Mouse (Mus musculus) liver, embryonic 11.5 days (tissue): ENCODE results near the gene Rraga. TPM values are rescaled to one million over a fixed set of nuclear protein-coding genes. Genes with fewer than 3 reads are reported as not detected.

Experiments
- ATAC-seq: fragments of 200-750 bp; cut with Nextera tagmentation; replicated peaks from 2 replicates; pipeline ENCODE4 v1.8.0; 2017; ENCODE audit warnings: moderate number of reproducible peaks, mild to moderate bottlenecking, moderate TSS enrichment, moderate library complexity; ENCODE audit not compliant: low FRiP score
- DNase-seq: peaks from one replicate; pipeline ENCODE4 v3.0.0-alpha.2; 2017; ENCODE audit warnings: low spot score
- H3K27ac ChIP-seq: fragments of 300-500 bp; sonication (generic); 2 replicates; pipeline ENCODE4 v1.5.1; 2014; ENCODE audit warnings: mild to moderate bottlenecking, low read depth, low read length, control low read depth
- H3K27me3 ChIP-seq: fragments of 300-500 bp; sonication (generic); replicated peaks from 2 replicates; pipeline ENCODE4 v1.6.1; 2014; ENCODE audit warnings: low read length, mixed read lengths; ENCODE audit not compliant: control insufficient read depth, insufficient read depth
- H3K36me3 ChIP-seq: fragments of 300-500 bp; sonication (generic); 2 replicates; pipeline ENCODE4 v1.6.1; 2014; ENCODE audit warnings: mild to moderate bottlenecking, low read length, moderate library complexity, mixed read lengths; ENCODE audit not compliant: control insufficient read depth, insufficient read depth
- H3K4me1 ChIP-seq: fragments of 300-500 bp; sonication (generic); replicated peaks from 2 replicates; pipeline ENCODE4 v1.6.1; 2014; ENCODE audit warnings: low read length, mixed read lengths; ENCODE audit not compliant: control insufficient read depth, insufficient read depth
- H3K4me2 ChIP-seq: fragments of 300-500 bp; sonication (generic); 2 replicates; pipeline ENCODE4 v1.6.1; 2014; ENCODE audit warnings: mild to moderate bottlenecking, control low read depth, moderate library complexity
- H3K4me3 ChIP-seq: fragments of 300-500 bp; sonication (generic); 2 replicates; pipeline ENCODE4 v1.5.1; 2014; ENCODE audit warnings: low read depth, low read length, control low read depth
- H3K9ac ChIP-seq: fragments of 300-500 bp; sonication (generic); 2 replicates; pipeline ENCODE4 v1.6.1; 2014; ENCODE audit warnings: low read depth, low read length, control low read depth
- H3K9me3 ChIP-seq: fragments of 300-500 bp; sonication (generic); 2 replicates; pipeline ENCODE4 v1.6.1; 2016; ENCODE audit warnings: low read length, inconsistent platforms, mixed read lengths; ENCODE audit not compliant: control insufficient read depth
- WGBS: fragments of 180-500 bp; shearing (Covaris S2); extraction: QIAGEN DNeasy Blood & Tissue Kit; methylation state at CpG from one replicate; pipeline ENCODE4 v1.1.7; 2014; 5-methylcytosine and 5-hydroxymethylcytosine counted together
- polyA plus RNA-seq: library from polyadenylated mRNA; unstranded; fragments of >200 nt; fragmentation: Nextera tagmentation; extraction: Ambion mirVana; gene quantifications from 2 replicates; pipeline ENCODE4 v1.2.1, GENCODE M21; 2014

The Rraga gene
- polyA plus RNA-seq, result 62.2 and 63.9 TPM in 2 replicates

DNA sequence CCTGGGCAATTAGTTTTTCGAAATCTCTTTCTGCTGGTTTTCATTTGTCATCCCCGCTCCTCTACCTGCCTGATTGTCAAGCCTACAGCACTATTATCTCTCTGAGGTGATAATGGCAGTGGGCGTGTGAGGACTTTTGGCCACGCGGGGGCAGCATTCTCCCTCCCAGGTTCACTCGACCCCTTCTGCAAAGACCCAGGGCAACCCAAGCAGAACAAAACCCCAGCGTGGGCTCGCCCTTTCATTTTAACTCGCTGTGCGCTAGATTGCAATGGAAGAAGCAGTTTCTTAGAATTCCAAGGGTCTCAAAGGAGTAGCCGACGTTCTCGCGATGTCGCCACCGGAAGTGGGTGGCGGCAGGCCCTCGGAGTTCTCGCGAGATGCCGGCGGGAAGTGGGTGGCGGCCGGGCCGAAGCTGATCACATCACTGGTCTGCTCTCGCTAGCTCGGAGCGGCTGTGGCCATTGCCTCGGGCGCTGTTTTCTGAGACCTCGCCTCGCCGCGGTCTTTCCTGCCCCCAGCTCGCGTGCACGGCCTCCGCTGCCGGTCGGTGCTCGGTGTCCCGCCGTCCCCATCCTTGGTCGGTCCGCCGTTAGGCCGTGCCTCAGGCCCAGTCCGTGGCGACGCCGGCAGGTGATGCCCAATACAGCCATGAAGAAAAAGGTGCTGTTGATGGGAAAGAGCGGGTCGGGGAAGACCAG, at the start of gene Rraga:
Rraga (plus strand) TSS at position 386 of the 701 bp plus-strand sequence.
- Histone ChIP-seq H3K27me3 (no peaks in the 10 kb centered on the region), H3K9me3 (no peaks in the 10 kb centered on the region), H3K4me1 (peaks cover 16% of the 10 kb centered on the region), H3K36me3 (peaks cover 2% of the 10 kb centered on the region; the same call in 1 of the 2 replicates), H3K27ac (peak within 1 kb of the TSS; percentile 93), H3K4me2 (peak within 1 kb of the TSS; percentile 82), H3K9ac (peak within 1 kb of the TSS; percentile 91), H3K4me3 (peak within 1 kb of the TSS; percentile 80)
- under 1% methylated on average over 53 of the region's 53 CpGs for WGBS
- DNase-seq (peak; percentile 92), ATAC-seq (peak; percentile 96)

DNA sequence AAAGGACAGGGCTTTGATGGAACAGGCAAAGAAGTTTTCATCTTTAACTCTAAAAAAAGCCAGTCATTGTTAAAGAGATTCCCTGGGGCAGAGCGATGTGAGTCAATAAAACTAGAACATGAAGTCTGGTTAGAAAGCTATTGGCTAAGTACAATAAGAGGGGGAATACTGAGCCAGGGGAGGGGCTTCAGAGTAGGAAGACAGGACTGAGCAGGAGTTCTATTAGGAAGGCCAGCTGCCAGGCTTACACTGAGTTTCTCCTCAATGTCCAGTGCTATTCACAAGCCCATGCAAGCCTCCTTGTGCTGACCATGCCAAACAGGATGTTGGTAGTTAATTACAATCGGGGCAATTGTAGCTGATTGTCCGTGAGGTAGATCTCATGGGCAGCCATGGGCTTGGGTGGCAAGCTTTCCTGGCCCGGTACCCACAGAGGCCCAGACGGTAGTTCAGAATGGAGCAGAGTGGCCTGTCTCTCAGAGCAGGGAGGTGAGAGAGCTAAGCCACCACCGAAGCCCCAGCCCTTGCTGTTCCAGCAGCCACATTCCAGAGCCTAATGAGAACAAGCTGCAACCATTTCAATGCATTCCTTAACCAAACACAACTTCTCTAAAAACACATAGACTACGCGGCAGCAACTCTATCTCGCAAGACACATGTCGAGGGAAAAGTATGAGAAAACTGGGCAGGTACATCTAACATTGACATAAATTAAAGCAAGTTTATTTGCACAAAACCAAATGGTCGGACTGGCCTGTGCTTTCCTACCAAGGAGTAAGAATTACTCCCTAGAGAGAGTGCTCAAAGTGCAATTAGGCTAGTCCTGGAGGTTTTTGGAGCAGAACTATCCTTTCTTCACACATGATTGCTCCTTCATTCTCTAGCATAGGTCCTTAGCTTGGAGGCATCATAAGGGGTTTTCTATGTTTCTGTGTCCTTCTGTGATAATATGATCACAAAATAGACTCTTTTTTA, 48.0 kb upstream of the Rraga start:
- H3K36me3 ChIP-seq, result no peaks in the 10 kb centered on the region
- H3K27ac ChIP-seq, result no peak overlapping the region
- no peak for ATAC-seq
- no peaks in the 10 kb centered on the region for H3K27me3 ChIP-seq
- H3K4me2 ChIP-seq, result no peak overlapping the region
- H3K9me3 ChIP-seq, result no peaks in the 10 kb centered on the region
- DNase-seq, result no peak
- no peaks in the 10 kb centered on the region for H3K4me1 ChIP-seq
- no peak overlapping the region for H3K4me3 ChIP-seq
- H3K9ac ChIP-seq, result no peak overlapping the region
- 69% methylated on average over 11 of the region's 11 CpGs for WGBS

DNA sequence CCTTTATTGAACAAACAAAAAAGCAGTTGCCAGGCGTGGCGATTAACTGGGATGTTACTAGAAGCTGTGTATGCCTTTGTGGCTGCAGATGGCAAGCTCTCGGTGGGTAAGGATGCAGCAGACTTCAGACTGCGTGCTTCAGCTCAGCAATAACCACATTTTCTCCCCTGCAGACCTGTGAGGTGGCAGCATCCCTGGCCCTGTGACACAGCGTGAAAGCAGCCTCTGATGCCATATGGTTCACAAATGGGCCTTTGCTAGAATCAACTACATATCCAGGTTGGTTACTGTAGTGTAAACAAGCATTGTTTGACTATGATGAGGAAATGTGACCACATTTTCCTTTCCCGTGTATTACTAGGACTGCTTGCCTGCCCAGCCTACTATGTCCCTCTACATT, 46.3 kb upstream of the Rraga start:
- Histone ChIP-seq H3K4me3 (no peak overlapping the region), H3K4me2 (no peak overlapping the region), H3K9me3 (no peaks in the 10 kb centered on the region), H3K27me3 (no peaks in the 10 kb centered on the region), H3K27ac (no peak overlapping the region), H3K36me3 (no peaks in the 10 kb centered on the region), H3K9ac (no peak overlapping the region), H3K4me1 (no peaks in the 10 kb centered on the region)
- WGBS, result 73% methylated on average over 6 of the region's 6 CpGs
- ATAC-seq (no peak), DNase-seq (no peak)

DNA sequence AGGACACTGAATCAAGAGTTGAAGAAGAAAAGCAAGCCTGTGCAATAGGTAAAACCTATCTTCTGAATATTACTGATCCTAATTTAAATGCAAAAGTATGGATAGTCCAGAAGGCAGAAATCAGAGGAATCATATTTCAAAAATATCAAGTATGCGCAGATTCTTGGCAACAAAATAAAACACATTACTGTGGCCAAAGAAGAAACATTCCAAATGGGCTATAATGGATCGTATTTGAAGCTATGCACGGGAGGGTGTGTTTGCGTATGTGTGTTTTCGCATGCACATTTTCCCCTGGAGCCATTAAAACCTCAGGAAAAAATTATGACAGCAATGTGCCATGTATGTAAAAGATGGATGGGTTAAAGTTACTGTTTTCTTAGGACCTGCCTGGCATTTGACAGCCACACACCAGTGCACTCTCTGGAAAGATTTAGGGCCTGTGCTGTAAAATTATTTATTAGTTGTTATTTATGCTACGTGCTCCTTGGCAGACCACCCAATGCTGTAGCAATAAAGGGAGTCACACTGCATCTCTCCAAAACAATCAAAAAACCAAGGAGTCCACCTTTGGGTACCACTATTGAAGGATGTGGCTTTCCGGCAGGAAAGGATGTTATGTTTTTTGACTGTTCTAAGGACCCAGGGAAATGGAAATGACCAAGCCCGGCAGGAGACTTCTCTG, 41.9 kb upstream of the Rraga start:
- H3K27ac ChIP-seq, result no peak overlapping the region
- DNase-seq, result no peak
- 86% methylated on average over 8 of the region's 8 CpGs for WGBS

DNA sequence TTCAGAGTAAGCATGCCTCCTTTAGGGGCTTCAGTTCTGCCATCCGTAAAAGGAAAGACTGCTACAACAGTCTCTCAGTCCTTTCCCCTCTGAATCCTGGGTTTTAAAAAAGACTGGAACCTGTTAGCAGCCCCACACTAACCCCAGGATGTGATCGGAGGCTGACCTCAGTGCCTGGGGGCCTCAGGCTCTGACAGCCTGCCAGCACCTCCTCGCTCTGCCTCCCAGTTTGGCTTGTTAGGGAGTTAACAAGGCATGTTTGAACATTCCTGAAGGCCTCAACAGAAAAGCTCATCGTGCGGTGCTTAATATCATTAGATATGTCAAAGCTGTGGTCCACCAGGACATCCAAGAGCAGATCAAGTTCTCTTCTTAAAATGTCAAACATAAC, 41.4 kb upstream of the Rraga start:
- H3K27me3 ChIP-seq, result no peaks in the 10 kb centered on the region
- H3K4me1 ChIP-seq, result no peaks in the 10 kb centered on the region
- no peak for DNase-seq
- no peak overlapping the region for H3K27ac ChIP-seq
- no peaks in the 10 kb centered on the region for H3K36me3 ChIP-seq
- ATAC-seq, result no peak
- no peak overlapping the region for H3K4me2 ChIP-seq
- H3K9ac ChIP-seq, result no peak overlapping the region
- H3K9me3 ChIP-seq, result no peaks in the 10 kb centered on the region
- no peak overlapping the region for H3K4me3 ChIP-seq
- WGBS, result 76% methylated on average over 5 of the region's 5 CpGs

More for the DNA sequence above, 41.9 kb upstream of the Rraga start:
- ATAC-seq, result no peak
- no peaks in the 10 kb centered on the region for H3K9me3 ChIP-seq
- H3K27me3 ChIP-seq, result no peaks in the 10 kb centered on the region
- no peak overlapping the region for H3K9ac ChIP-seq
- no peaks in the 10 kb centered on the region for H3K36me3 ChIP-seq
- H3K4me2 ChIP-seq, result no peak overlapping the region
- H3K4me1 ChIP-seq, result no peaks in the 10 kb centered on the region
- no peak overlapping the region for H3K4me3 ChIP-seq

DNA sequence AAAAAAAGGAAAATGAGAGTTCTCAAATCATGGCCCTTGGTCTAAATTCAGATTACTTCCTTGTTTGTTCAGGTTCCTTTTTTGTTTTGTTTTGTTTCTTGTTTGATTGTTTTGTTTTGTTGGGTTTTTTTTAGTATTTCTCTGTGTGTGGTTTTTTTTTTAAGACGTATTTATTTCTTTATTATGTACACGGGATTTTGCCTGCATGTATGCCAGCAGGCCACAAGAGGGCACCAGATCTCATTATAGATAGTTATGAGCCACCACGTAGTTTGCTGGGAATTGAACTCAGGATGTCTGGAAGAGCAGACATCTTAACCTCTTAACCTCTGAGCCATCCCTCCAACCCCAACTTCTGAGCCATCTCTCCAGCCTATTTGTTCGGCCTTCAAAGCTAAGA, 37.5 kb upstream of the Rraga start:
- DNase-seq (no peak), ATAC-seq (no peak)
- no peaks in the 10 kb centered on the region for H3K36me3 ChIP-seq
- H3K9ac ChIP-seq, result no peak overlapping the region
- H3K4me1 ChIP-seq, result no peaks in the 10 kb centered on the region
- H3K27ac ChIP-seq, result no peak overlapping the region
- no peaks in the 10 kb centered on the region for H3K27me3 ChIP-seq
- H3K4me3 ChIP-seq, result no peak overlapping the region
- no peaks in the 10 kb centered on the region for H3K9me3 ChIP-seq
- 32% methylated on average over 4 of the region's 4 CpGs for WGBS
- H3K4me2 ChIP-seq, result no peak overlapping the region

DNA sequence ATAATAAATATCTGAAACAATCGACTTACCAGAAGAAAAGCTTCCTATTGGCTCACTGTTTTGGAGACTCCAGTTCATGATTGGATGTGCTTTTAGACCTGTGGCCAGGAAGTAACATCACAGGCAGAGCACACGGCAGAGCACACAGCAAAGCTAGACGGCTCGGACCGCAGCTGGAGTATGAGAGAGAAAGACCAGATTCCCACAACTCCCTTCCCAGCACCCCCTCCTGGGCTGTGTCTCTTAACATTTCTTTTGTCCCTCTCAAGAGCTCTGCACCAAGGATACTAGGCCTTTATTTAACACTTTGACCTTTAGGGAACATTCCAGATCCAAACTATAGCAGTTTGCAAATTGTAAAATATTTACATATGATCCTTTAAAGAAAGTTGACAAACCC, 36.5 kb upstream of the Rraga start:
- H3K4me1 ChIP-seq, result no peaks in the 10 kb centered on the region
- no peak overlapping the region for H3K9ac ChIP-seq
- H3K27ac ChIP-seq, result no peak overlapping the region
- H3K9me3 ChIP-seq, result no peaks in the 10 kb centered on the region
- DNase-seq, result no peak
- no peak for ATAC-seq
- no peak overlapping the region for H3K4me3 ChIP-seq
- WGBS, result 89% methylated on average over 5 of the region's 5 CpGs
- no peak overlapping the region for H3K4me2 ChIP-seq
- H3K27me3 ChIP-seq, result no peaks in the 10 kb centered on the region
- H3K36me3 ChIP-seq, result no peaks in the 10 kb centered on the region

DNA sequence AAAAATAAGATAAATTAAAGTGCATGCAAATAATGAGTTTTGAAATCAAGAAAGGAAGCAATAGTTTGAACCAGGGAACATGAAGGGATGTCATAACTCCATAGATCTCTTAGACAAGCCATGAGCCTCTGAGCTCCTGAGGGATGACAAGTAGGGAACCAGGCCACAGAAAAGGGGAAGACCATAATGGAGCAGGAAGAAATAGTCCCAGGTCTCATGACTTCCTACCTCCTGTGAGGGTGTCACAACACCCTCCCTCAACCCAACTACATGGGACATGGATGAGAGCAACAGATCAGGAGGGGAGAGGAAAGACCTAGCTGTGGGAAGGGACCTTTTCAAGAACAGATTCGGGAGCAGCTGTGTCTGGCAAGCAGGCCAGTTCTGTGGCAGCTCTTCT, 33.9 kb upstream of the Rraga start:
- 70% methylated on average over 1 of the region's 1 CpGs for WGBS
- H3K27me3 ChIP-seq, result no peaks in the 10 kb centered on the region
- no peak overlapping the region for H3K4me3 ChIP-seq
- H3K4me2 ChIP-seq, result no peak overlapping the region
- DNase-seq (no peak), ATAC-seq (no peak)
- H3K9me3 ChIP-seq, result no peaks in the 10 kb centered on the region
- H3K9ac ChIP-seq, result no peak overlapping the region
- no peaks in the 10 kb centered on the region for H3K36me3 ChIP-seq
- no peaks in the 10 kb centered on the region for H3K4me1 ChIP-seq
- H3K27ac ChIP-seq, result no peak overlapping the region
